Mouse (Mus musculus): ENCODE measurements around the gene Phf12. TPM values are rescaled to one million over a fixed set of nuclear protein-coding genes. Genes with fewer than 3 reads are reported as not detected.
A peak's percentile ranks its signal among the peaks of the same experiment; 100 is the strongest.

The Phf12 gene
- polyA plus RNA-seq, 2 experiments = 18.3 to 81.2 TPM

GRCm38 (mm10) chr11:78053078-78053477 lies 70.5 kb downstream of the Phf12 start:
- H3K4me2 ChIP-seq (replicated peaks; ENCODE audit: low read depth, low read length, severe bottlenecking) = no peak overlapping the region
- WGBS = 91% methylated on average over 8 of the region's 8 CpGs
- H3K9me3 ChIP-seq (ENCODE audit: control insufficient read depth, low read length) = no peaks in the 10 kb centered on the region
- TF ChIP-seq POLR2A (IDR thresholded peaks at IDR 0.05; ENCODE audit: borderline replicate concordance, extremely low read depth, insufficient read depth, insufficient read length) = no peak
- H3K4me1 ChIP-seq (ENCODE audit: control insufficient read depth, insufficient read depth, low read length) = no peaks in the 10 kb centered on the region
- no peak overlapping the region for H3K9ac ChIP-seq (ENCODE audit: low read depth, low read length, severe bottlenecking)
- ATAC-seq (ENCODE audit: low FRiP score, low read depth) = no peak
- H3K27me3 ChIP-seq (ENCODE audit: control insufficient read depth, insufficient read depth, low read length) = no peaks in the 10 kb centered on the region
- H3K36me3 ChIP-seq (ENCODE audit: control insufficient read depth, insufficient read depth, low read length) = peaks cover 57% of the 10 kb centered on the region
- H3K4me3 ChIP-seq (replicated peaks; ENCODE audit: low read length) = no peak overlapping the region
- no peak for DNase-seq (ENCODE audit: low spot score)
- H3K27ac ChIP-seq (replicated peaks; ENCODE audit: low read depth, low read length) = no peak overlapping the region

DNA sequence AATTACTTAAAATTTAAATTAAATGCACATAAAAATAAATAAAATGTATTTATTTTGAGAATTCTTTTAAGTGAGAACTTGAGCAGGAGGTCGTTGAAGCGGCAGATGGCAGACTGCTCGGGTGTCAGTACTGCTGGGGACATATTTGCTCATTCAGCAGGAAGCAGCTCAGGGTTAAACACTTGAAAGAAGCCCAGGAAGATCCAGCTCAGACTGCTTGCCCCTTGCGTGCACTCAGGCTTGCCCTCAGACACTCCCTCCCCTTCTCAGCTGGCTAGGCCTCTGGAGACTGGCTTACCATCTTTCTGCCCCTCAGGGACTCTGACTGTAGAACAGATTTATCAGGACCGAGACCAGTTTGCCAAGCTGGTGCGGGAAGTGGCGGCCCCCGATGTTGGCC lies 74.4 kb downstream of the Phf12 start:
- Histone ChIP-seq H3K4me1 (ENCODE audit: control insufficient read depth, insufficient read depth, low read length) (peaks cover 3% of the 10 kb centered on the region; the same call in 1 of the 2 replicates), H3K9me3 (ENCODE audit: control insufficient read depth, low read length) (no peaks in the 10 kb centered on the region), H3K27ac (replicated peaks; ENCODE audit: low read depth, low read length) (no peak overlapping the region), H3K27me3 (ENCODE audit: control insufficient read depth, insufficient read depth, low read length) (no peaks in the 10 kb centered on the region), H3K4me3 (replicated peaks; ENCODE audit: low read length) (no peak overlapping the region), H3K4me2 (replicated peaks; ENCODE audit: low read depth, low read length, severe bottlenecking) (no peak overlapping the region), H3K36me3 (ENCODE audit: control insufficient read depth, insufficient read depth, low read length) (peaks cover 63% of the 10 kb centered on the region), H3K9ac (ENCODE audit: low read depth, low read length, severe bottlenecking) (no peak overlapping the region)
- 85% methylated on average over 8 of the region's 8 CpGs for WGBS
- DNase-seq (ENCODE audit: low spot score) = no peak
- no peak for TF ChIP-seq POLR2A (IDR thresholded peaks at IDR 0.05; ENCODE audit: borderline replicate concordance, extremely low read depth, insufficient read depth, insufficient read length)
- ATAC-seq (ENCODE audit: low FRiP score, low read depth) = no peak

DNA sequence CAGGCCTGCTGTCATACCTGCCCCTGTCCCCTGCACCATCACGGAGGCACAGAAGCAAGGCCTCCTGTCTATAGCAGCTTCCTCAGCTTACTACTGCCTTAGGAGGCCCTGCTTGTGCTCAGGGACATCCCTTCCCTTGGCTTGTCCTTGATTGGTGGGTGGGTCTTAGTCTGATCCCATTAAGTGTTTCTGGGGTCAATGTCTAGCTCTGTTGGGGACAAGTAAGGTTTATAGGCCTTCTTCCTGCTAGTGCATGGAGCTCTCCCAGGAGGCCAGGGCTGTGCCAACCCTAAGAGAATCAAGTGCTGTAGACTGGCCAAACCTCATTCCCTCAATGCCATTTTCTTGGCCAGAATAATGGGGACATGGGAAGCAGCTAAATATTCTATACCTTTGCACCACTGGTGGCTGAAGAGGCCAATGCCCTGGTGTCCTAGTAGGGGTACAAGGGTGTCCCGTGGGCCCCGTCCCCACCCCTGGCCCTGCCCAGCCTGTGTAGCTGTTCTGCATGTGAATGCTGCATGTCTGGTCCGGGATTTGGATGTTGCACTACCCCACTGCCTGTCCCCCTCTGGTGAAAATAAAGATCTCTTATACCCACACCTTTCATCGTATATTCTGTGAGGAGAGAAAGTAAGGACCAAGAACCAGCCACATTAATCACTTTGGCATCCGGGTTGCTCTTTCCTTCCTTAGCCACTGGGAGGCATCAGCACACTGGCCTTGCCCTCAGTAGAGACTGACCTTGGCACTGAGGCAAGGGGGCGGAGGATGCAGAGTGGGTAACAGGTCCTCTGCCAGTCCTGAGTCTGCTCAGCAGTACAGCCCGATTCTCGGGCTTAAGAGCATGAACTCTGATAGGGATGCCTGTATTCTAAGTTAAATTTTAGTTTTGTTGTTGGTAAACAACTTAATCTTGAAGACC lies 77.5 kb downstream of the Phf12 start:
- H3K36me3 ChIP-seq (ENCODE audit: control insufficient read depth, insufficient read depth, low read length) = peaks cover 44% of the 10 kb centered on the region
- TF ChIP-seq POLR2A (IDR thresholded peaks at IDR 0.05; ENCODE audit: borderline replicate concordance, extremely low read depth, insufficient read depth, insufficient read length) = no peak
- peak; percentile 53 for ATAC-seq (ENCODE audit: low FRiP score, low read depth)

DNA sequence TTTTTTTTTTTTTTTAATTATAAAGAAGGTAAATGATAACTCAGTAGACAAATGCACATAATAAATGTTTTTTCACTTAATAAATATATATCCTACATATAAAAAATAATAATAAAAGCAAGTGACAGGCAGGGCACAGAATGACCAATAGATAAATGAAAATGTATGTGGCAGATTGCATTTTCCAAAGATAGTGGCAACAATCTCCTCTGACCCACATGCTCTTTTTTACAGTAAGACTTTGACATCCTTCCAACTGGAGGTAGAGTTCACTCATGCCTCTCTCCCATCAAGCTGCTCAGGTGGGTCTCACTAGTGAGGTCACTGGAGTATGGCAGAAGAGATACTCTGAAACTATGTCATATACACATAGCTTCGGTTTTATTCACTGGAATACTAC lies 80.0 kb downstream of the Phf12 start:
- ATAC-seq (ENCODE audit: low FRiP score, low read depth) (no peak), DNase-seq (ENCODE audit: low spot score) (no peak)
- Histone ChIP-seq H3K4me2 (replicated peaks; ENCODE audit: low read depth, low read length, severe bottlenecking) (no peak overlapping the region), H3K36me3 (ENCODE audit: control insufficient read depth, insufficient read depth, low read length) (peaks cover 27% of the 10 kb centered on the region), H3K27ac (replicated peaks; ENCODE audit: low read depth, low read length) (no peak overlapping the region), H3K9me3 (ENCODE audit: control insufficient read depth, low read length) (no peaks in the 10 kb centered on the region), H3K27me3 (ENCODE audit: control insufficient read depth, insufficient read depth, low read length) (no peaks in the 10 kb centered on the region), H3K9ac (ENCODE audit: low read depth, low read length, severe bottlenecking) (no peak overlapping the region), H3K4me1 (ENCODE audit: control insufficient read depth, insufficient read depth, low read length) (peaks cover 5% of the 10 kb centered on the region; the same call in 1 of the 2 replicates), H3K4me3 (replicated peaks; ENCODE audit: low read length) (no peak overlapping the region)
- 72% methylated on average over 1 of the region's 1 CpGs for WGBS
- TF ChIP-seq POLR2A (IDR thresholded peaks at IDR 0.05; ENCODE audit: borderline replicate concordance, extremely low read depth, insufficient read depth, insufficient read length) = no peak

More for the DNA sequence above, 77.5 kb downstream of the Phf12 start:
- H3K27me3 ChIP-seq (ENCODE audit: control insufficient read depth, insufficient read depth, low read length) = no peaks in the 10 kb centered on the region
- no peak overlapping the region for H3K27ac ChIP-seq (replicated peaks; ENCODE audit: low read depth, low read length)
- no peaks in the 10 kb centered on the region for H3K9me3 ChIP-seq (ENCODE audit: control insufficient read depth, low read length)
- 54% methylated on average over 9 of the region's 9 CpGs for WGBS
- no peak overlapping the region for H3K4me3 ChIP-seq (replicated peaks; ENCODE audit: low read length)
- no peak overlapping the region for H3K4me2 ChIP-seq (replicated peaks; ENCODE audit: low read depth, low read length, severe bottlenecking)
- DNase-seq (ENCODE audit: low spot score) = peak; percentile 66
- peaks cover 5% of the 10 kb centered on the region; the same call in 1 of the 2 replicates for H3K4me1 ChIP-seq (ENCODE audit: control insufficient read depth, insufficient read depth, low read length)
- H3K9ac ChIP-seq (ENCODE audit: low read depth, low read length, severe bottlenecking) = no peak overlapping the region

DNA sequence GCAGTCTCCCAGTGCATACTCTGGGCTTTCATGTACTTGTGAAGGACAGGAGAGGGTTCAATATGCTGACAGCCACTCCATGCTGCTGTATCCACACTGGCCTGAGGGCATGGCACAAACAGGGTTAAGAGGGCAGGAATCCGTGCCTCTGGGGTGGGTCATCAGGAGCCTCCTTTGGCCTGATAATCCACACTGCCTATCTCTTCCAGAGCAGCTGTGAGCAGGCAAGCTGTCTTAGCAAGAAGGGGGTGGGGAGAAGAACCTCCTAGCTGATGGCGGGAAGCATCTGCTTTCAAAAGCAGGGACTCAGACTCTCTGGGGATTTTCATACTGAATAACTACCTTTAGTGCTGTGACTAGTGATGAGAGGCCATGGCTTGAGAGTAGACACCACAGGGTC lies 83.4 kb downstream of the Phf12 start:
- no peaks in the 10 kb centered on the region for H3K9me3 ChIP-seq (ENCODE audit: control insufficient read depth, low read length)

More for the DNA sequence above, 83.4 kb downstream of the Phf12 start:
- Histone ChIP-seq H3K27ac (replicated peaks; ENCODE audit: low read depth, low read length) (no peak overlapping the region), H3K9ac (ENCODE audit: low read depth, low read length, severe bottlenecking) (no peak overlapping the region), H3K4me1 (ENCODE audit: control insufficient read depth, insufficient read depth, low read length) (peaks cover 5% of the 10 kb centered on the region; the same call in 1 of the 2 replicates), H3K27me3 (ENCODE audit: control insufficient read depth, insufficient read depth, low read length) (no peaks in the 10 kb centered on the region), H3K4me3 (replicated peaks; ENCODE audit: low read length) (no peak overlapping the region), H3K36me3 (ENCODE audit: control insufficient read depth, insufficient read depth, low read length) (no peaks in the 10 kb centered on the region), H3K4me2 (replicated peaks; ENCODE audit: low read depth, low read length, severe bottlenecking) (no peak overlapping the region)
- no peak for TF ChIP-seq POLR2A (IDR thresholded peaks at IDR 0.05; ENCODE audit: borderline replicate concordance, extremely low read depth, insufficient read depth, insufficient read length)
- 58% methylated on average over 2 of the region's 2 CpGs for WGBS
- DNase-seq (ENCODE audit: low spot score) (no peak), ATAC-seq (ENCODE audit: low FRiP score, low read depth) (no peak)

All from limb, embryonic 14.5 days (tissue).